Mouse (Mus musculus) 416B (cell line): ENCODE data around the gene Tgm3.
A peak's percentile ranks its signal among the peaks of the same experiment; 100 is the strongest.

Experiments
- DNase-seq: peaks from one replicate; pipeline ENCODE4 v3.0.0; 2011; ENCODE audit warnings: low read depth

Gene Tgm3

DNA sequence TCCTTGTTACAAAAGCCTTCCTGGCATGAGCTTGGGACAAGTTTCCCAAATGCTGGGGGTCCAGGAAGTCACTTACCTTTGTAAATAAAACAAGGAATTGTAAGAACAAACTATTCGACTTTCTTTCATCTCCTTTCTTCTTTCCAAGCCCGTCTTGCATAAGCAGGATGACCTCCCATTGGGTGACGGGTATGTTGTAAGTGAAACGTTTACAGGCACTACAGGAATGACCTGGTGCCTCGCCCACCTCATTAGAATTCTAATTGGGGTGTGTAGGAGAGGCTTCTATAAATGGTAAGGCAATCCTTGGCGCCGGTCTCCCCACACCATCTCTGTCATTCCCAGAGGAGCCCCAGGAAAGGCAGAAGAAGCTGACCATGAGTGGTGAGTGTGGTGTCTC, at the start of gene Tgm3:
TSS of gene Tgm3 (plus strand) at position 324 of the 400 bp plus-strand sequence.
- DNase-seq = no peak

DNA sequence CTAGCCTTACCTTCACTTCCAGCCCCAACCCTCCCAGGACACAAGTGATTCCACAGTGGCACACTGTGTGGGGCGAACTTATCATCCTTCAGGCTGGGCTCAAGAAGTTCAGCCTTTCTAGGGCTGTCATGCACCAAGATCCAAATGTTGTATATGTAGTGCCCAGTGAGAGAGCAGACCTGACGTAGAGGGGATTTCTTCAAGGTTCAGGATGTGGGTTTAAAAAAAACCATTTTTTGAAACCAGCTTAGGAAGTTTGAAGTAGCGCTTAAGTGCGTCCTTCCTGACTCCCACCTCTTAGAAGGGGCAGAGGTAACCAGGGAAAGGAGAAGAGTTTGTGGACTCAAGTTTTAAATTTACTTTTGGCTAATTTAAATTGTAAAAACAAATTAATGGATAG, 31.5 kb upstream of the Tgm3 start:
- peak; percentile 8 for DNase-seq

DNA sequence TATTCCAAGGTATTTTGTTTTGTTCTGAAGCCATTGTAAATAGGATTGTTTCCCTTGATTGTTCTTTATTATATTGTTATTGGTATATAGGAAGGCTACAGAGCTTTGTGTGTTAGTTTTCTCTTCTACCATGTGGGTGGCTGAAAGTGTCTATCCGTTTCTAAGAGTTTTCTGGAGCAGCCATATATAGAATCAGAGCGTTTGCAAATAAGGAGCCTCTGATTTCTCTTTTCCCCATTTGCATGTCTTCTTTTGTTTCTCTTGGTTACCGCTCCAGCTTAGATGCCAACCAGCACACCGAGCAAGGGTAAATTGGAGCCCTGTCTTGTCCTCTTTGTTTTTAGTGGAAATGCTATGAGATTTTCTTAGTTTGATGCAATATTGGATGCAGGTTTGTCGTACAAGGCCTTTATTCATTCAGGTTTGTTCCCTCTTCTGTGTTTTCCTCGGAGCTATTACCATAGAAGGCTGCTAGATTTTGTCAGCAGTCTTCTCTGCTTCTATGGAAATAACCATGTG, 24.6 kb upstream of the Tgm3 start:
- no peak for DNase-seq

GRCm38 (mm10) chr2:129989646-129990045, 22.5 kb upstream of the Tgm3 start:
- no peak for DNase-seq

DNA sequence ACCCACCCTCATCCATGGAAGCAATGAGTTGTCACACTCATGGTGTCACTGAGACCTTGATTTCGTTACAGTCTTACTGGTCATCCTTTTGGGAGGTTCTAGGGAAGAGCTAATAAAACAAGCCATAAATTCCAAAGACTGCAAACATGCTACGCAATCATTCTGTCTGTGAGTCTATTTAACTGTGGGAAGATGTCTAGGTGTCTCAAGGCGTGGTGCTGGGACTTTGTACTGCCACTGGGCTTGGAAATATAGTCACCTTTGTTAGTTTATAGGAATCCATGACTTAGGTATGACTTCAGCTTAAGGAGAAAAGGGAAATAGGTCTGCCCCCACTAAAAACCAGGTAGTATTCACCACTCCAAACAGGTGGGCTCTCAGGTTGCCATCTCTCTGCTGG, 17.7 kb upstream of the Tgm3 start:
- DNase-seq = no peak

DNA sequence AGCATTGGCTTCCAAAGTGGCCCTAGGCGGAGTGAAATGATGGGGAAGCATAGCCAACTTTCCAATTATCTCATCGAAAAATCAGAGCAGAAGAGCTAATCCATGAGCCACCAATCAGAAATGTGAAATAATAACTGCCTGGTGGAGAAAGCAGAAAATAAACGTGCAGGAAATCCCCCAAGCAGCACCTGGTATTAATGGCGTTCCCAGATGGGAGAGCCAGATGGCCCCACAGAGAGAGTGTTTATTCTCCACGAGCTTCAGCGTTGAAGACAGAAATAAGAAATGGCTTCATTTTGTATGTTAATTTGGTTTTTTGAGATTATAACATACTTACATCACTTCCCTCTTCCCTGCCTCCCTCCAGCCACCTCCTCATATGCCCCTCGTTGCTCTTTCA, 13.7 kb upstream of the Tgm3 start:
- DNase-seq = no peak

GRCm38 (mm10) chr2:129999296-129999695, 12.9 kb upstream of the Tgm3 start:
- DNase-seq = no peak

GRCm38 (mm10) chr2:130000601-130001000, 11.5 kb upstream of the Tgm3 start:
- DNase-seq = no peak

DNA sequence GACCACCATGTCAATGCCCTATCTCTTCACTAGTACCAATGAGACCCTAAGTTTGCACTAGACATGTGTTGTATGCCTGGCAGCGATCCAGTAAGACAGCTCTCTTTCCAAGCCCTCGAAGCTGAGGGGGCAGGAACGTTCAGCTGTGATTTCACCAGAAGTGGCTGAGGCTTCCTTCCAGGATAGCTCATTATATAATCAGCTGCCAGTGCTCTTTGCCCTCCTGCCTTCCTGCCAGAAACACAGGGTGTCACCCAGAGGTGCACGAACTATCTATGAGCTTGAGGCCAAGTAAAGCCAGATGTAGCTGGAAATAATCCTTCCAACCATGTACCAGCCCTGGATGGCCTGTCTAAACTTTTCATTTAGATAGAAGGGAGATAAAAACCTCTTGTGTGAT, 8.1 kb upstream of the Tgm3 start:
- DNase-seq = no peak

GRCm38 (mm10) chr2:130009371-130009770, 2.8 kb upstream of the Tgm3 start:
- DNase-seq = no peak

DNA sequence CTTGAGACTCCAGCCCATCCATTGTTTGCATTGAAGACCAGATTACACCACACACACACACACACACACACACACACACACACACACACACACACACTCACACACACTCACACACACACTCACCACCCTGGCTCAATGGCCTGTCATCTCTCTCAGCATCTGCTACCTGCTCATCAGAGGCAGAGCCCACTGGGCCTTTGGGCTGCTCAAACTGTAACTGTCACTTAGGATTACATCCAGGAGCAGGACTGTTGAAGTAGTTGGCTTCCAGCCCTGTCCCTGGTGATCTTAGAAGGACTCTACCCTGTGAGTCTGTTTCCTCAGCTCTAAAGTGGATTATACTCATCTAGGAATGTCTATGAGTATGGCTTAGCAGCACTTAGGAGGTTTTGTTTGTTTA, 1.5 kb downstream of the Tgm3 start:
- DNase-seq = no peak

DNA sequence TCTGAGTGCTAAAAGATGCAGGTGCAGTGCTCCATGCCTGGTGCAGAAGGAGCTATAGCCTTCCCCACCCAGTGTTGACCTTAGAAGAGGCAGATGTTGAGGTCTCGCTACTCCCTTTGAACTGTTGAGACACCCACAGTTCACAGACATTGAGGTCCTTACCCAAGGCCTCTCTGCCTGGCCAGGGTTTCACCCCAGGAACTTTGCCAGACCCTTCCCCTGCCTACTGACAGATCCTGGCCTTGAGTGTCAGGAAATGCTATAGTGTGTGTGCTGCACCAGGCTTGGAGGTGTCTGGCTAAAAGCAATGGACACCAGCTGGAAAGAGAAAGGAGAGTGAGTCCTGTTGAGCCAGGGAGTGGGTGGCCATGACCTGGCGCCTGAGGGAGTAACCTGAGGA, 3.0 kb downstream of the Tgm3 start:
- DNase-seq = no peak

GRCm38 (mm10) chr2:130018084-130018483, 5.9 kb downstream of the Tgm3 start:
- DNase-seq = no peak

GRCm38 (mm10) chr2:130027890-130028289, 15.7 kb downstream of the Tgm3 start:
- no peak for DNase-seq

DNA sequence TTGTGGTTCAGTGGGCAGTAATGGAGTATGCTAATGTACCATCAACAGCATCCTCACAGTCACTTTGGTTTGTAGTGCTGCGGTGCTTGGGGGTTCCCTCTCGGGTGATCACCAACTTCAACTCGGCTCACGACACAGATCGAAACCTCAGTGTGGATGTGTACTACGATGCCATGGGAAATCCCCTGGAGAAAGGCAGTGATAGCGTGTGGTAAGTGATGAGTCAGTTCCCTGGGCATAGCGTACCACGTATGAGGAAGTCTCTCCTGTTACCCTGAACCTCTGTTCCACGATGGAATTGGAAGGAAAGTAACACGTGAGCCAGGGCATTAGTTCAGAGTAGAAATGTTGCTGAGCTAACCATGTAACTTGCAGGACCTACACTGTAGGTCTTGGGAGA, 17.7 kb downstream of the Tgm3 start:
- DNase-seq = peak; percentile 28

DNA sequence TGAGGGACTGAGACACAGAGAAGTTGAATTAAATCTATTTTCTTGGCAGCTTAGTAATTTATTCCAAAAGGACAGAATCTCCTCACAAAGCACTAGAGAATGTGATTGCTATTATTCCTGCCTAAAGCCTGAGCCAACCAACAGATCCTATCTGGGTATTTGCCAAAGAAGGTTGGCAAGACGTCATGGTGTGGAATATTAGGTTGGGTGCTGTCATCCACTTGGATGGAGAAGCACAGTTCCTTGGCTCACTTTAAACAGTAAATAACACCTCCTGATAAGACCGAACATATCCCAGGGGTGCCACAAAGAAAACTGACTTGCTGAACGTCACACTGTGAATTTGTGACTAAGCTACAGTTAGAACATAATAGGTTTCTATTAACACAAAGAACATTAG, 20.5 kb downstream of the Tgm3 start:
- DNase-seq = no peak

DNA sequence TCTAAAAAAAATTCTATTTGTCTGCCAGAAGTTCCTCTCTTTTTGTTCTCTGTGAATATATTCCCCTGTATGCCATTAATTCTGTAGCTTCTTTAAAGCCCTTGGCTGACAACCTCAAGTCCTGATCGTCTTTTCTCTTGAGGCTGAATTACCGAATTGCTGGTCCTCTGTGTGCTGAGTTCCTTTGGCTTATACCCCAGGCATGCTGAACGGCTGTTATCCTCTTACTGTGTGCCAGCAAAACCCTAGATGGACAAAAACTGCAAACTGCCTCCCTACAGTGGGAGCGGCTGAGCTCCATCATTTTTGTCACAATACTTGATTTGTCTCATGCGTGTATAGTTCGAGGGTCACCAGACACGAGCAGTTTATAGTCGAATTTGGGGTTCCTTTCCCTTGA, 24.7 kb downstream of the Tgm3 start:
- DNase-seq = no peak

DNA sequence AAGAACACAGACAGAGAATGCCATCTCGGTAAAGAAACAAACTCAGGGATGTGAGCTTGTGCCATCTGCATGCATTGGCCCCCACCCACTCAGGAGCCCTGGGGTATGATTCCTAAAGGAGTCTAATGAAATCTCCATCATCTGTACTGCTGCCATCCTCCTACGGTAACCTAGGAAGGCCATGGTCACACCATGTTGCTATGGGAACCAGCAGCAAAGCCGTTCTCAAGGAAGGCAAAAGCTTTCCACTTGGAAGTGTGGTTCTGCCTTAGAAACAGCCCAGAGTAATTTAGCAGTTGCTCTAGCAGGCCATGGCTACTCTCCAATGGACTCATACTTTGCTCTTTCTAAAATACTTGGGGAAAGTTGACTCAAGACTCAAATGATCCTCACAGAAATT, 26.8 kb downstream of the Tgm3 start:
- DNase-seq = no peak

- peak; percentile 25 for DNase-seq
Observed at GRCm38 (mm10) chr2:130040190-130040886, 28.2 kb downstream of the Tgm3 start.

DNA sequence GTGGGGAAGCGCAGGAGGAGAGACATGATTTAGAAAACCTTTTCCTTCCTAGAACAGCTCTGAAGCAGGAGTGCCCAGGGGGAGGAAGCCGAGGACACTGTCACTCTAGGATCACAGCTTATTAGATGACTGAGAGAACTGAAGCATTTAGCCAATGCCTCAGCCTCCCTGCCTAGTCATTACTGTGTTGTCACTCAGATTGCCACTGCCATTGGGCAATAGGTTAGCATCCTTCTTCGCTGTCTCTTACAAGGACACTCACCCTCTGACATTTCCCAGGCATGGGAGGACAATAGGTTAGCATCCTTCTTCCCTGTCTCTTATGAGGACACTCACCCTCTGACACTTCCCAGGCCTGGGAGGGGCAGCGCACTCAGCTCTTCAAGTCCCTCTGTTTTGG, 31.7 kb downstream of the Tgm3 start:
- no peak for DNase-seq

DNA sequence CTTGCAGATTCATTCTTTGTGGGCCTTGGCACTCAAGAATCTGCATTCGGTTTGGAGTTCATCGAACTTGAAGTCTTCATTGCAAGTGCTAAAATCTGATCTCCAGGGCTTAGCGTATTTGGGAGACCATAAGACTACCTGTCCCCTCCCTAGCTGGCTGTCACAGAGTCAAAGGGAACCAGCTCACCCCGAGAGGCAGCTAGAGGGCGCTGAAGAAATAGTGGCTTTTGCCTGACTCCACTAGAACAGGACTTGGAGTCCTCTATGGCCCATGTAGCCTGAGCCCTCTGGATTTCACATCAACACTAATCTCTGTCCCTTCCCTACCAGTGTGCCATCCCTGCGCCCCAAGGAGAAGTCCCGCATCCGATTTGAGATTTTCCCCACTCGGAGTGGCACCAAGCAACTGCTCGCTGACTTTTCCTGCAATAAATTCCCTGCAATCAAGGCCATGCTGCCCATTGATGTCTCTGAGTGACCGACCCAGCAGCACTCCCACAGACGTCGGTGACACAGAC, 35.8 kb downstream of the Tgm3 start:
- DNase-seq = peak; percentile 22

DNA sequence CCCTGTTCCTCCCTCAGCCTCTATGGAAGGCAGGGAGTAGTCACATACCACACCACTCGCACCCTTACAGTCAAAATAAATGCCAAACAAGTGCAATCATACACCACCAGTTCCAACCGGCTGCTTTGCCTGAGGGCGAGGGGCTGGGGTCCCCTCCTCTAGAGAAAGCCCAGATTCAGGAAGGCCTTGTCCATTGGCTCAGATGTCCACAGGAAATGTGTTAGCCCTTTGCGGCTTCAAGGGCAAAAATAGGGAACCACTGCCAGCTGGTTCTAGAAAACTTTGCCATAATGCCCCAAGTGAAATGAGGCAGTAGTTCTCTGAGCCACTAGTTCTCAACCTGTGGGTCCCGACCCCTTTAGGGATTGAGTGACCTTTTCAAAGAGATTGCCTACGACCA, 36.6 kb downstream of the Tgm3 start:
- DNase-seq = peak; percentile 43

GRCm38 (mm10) chr2:130058149-130058548, 46.0 kb downstream of the Tgm3 start:
- peak; percentile 68 for DNase-seq

DNA sequence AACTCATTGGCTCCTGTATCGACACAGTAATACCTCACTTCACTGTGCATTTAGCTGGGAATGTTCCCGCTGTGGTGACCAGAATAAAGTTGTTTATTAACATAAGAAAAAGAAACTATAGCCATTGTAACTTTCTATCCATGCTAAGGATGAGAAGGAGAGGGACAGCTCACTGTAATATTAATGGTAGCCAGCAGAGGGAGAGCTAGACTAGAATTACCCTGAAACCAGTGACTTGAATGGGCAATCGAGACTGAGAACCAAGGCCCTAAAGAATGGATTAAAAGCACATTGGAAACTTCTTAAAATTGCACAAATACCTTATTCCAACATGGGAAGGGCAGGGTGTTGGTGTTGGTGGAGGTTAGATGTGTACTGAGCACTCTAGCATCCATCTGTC, 56.1 kb downstream of the Tgm3 start:
- peak; percentile 62 for DNase-seq
